Mouse (Mus musculus) T-helper 2 cell (primary cell): Measurements from ENCODE around the gene Erg28.

Source experiments
- in situ Hi-C: fragments of 300-600 bp; cut with MboI, MseI; formaldehyde crosslinking; loops from one replicate; pipeline ENCODE4 v1.15.1; 2025; ENCODE audit warnings: high pct_unique_total_duplicates

Gene Erg28

DNA sequence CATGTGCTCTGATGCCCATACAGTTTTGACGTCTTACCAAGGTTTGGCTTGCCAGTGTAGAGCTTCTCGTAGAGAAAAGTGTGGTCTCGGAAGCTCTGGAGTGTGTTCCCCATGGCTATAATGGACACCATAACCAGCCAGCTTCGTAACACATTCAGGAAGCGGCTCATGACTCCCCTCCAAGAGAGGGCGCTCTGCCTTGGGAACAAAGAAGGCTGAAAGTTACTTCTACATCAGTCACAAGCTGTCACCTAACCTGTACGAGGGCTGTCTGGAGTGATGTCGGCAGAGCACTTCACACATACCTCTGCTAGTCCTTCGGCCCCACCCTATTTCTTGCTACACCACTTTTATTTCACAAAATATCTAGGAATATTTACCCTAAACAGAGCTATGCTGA lies 2.3 kb downstream of the Erg28 start:
- in situ Hi-C loops, result no loop called here

DNA sequence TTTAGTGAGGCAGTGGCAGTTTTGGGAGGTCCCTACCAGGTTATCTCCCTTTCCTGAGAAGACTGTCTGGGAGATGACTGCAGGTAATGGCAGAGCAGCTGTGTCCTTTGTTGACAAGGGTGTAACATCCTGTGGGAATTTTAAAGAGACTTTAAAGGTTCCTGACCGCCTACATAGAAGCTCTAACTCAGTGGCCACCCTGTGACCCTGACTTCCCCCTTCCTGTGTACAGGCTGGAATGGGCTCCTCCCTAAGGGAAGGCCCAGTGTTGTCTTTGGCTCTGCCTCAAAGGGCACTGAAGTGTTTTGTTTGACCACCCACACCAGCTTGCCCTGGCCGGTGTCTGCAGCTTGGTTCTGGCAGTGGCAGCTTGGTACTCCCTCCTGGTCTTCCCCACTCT lies 10.8 kb downstream of the Erg28 start:
- in situ Hi-C loops, result loop anchor here (10.0 kb wide), 1 partner anchor 129 kb away; the partner anchor contains the start of gene Batf

DNA sequence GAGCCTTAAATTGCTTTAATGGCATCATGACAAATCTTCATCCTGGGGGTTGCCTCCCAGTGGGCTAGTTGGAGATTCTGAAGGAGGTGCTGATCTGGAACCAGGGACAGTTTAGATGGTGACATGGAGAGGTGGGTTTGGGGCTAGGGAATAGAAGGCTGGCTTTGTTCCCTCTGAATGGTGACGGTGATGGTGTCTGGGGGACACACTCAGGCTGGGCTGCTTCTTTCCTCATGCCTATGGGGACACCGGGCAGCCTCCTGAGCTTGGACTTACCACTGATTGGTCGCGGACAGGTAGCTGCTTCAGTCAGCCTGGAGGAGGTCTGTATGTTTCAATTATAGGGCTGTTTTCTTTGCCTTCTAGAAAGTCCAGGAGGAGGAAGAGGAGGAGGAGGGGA lies 12.7 kb downstream of the Erg28 start:
- in situ Hi-C loops, result loop anchor here (10.0 kb wide), 1 partner anchor 127 kb away; the partner anchor contains the start of gene Batf

DNA sequence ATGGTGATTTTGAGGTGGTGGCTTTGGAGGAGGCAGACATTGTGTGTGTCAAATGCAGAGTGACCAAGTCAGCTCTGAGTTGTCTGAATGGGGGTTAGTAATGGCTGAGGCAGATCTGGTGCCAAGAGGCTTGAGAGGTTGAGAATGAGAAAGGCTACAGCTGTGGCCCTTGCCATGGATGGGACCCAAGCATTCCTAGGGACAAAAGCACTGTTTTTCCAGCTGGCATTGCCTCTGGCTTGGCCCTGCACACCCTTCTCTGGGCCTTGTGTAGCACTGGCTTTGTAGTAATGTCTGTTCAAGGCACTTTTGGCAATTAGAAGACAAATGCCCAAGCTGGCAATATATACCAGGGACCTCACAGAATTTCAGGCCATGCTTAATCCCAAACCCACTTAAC lies 13.4 kb downstream of the Erg28 start:
- in situ Hi-C loops, result loop anchor here (10.0 kb wide), 1 partner anchor 126 kb away; the partner anchor contains the start of gene Batf

DNA sequence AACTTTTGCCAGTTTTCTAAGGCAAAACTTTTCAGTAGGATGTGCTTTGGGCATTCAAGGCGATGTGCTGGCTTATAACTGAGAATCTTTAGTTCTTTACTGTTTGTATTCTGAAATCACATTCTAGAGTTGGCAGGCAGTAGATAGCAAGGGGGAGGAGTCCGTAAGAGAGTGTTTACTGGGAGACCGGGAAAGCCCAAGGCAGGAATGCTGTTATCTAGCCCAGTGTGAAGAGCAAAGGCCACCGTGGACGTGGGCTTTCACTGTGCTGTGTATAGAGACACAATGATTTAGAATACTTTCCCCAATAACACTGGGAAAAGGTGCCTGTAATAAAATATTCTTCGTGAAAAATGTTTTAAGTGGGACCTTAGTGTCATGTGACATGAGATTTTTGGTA lies 14.6 kb downstream of the Erg28 start:
- in situ Hi-C loops, result loop anchor here (10.0 kb wide), 1 partner anchor 125 kb away; the partner anchor contains the start of gene Batf

DNA sequence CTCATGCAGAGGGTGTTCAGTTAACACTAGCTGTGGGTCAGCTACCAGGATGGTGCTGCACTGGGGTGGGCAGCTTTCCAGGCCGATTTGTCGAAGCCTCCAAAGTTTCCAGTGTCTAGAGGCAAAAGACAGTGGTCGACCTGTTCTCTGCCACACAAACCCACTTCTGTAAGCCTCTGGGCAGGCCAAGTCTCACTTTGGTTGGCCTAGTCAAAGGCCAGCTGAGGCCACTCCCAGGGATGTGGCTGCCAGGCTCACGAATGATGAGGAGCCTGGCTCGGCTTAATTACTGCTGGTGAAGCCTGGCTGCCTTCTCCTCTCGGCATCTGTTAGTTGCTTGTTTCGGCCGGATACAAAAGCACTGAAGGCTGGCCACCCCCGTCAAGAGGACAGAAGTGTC lies 24.3 kb downstream of the Erg28 start:
- in situ Hi-C loops, result no loop called here

DNA sequence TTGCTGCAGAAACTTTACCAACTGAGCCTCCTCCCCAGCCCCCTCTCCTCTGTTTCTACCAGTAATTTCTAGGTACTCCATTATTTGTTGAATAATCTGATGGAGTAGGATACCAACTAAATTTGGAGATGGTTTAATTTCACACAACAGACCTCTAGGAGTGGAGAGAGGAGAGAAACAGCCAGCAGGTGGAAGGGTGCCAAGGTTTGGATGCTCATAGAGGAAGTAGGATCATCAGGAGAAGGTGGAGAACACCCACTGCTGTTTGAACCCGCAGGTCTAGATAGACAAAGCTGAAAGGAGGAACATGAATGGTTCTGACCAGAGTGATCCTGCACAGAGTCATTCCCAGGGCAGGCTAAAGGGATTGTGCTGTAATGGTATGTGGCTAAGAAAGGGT lies 28.8 kb downstream of the Erg28 start:
- in situ Hi-C loops, result no loop called here

DNA sequence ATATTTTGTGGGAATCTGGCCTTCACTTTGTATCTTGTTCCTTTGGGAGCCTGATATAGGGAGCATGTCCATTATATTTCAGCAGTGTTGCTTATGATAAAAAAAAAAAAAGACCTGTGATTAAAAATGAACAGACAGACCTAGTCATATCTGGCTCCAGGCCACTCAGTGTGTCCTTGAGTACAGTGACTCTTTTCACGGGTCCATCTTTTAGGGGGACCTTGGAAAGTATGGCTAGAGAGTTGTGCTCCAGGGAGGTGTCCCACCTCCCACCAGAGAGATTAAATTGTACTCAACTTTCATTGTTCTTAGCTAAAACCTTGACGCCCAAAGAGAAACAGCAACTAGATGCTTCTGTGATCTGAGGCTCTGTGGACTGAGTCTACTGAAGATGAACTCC lies 30.3 kb downstream of the Erg28 start:
- in situ Hi-C loops, result no loop called here

DNA sequence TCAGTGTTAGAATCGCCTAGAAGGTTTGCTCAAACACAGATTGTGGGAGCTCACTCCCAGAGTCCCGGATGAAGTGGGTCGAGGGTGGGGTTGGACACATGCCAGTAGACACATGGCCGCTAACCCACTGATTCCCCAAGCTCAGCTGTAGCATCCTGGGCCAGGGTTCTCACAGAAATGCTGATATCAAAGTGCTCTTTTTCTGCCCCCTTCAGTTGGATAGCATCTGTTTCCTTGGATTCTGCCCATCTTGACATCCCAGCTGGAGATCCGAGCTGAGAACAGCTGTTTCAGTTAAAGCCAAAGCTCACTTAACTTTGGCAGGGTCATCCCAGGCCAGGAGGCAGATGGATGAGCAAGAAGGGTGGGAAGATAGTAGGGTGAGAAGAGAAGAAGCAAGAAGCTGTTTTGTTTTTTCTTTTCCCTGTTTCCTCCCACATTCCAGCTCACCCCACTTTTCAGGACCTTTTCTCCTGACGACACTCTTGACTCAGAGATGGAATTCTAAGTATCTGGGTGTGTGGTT lies 31.5 kb downstream of the Erg28 start:
- in situ Hi-C loops, result no loop called here

DNA sequence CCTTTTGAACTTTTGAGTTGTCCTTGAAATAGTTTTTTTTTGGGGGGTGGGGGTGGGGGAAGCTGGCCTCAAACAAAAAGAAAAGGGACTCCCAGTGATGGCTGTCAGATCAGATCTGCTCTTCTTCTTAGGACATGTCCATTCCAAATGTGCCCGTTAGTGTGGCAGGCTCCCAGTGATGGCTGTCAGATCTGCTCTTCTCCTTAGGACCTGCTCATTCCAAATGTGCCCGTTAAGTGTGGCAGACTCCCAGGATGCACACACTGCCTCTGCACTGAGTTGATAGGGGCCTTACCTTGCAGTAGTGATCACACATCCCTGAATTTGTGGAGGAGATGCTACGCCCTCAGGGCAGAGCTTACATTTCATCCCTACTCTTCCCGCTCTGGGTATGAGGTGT lies 32.2 kb downstream of the Erg28 start:
- in situ Hi-C loops, result no loop called here

DNA sequence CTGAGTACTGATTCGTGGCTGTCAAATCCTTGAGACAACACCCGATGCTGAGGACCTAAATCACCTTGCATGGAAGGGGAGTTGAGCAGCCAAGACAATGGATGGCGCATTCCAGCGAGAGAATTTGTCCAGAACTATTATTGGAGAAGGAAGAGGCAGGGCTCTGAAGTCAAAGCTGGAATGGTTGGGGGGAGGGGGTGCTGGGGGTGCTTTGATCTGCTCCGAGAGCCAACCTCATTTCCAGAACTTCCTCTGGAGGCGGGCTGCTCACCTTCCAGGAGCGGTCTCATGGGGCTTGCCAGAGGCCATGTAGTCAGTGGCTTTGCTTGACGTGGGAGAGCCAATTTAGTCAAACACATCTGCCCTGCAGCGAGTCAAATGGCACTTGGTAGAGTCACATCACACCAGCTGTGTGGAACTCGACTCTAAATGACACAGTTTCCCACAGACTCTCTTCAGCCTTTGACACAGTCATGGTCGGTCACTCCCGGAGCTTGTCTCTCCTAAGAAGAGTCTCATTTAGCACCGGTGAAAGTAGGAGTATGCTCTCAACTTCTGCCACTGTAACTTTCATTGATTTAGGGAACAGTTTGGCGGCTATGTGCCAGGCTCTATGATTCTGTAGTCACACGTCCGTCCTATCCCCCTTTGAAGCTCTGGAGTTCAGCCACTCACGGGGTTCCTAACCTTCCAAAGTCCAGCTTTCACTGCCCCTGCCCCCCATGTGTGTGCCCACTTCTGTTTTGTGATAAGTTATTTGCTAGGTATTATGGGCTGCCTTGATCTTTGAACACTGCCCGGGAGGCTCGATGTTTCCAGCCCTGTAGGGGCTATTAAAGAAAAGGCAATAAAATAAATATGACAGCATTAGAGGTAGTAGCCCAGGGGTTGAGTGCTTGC lies 39.2 kb downstream of the Erg28 start:
- in situ Hi-C loops, result no loop called here

DNA sequence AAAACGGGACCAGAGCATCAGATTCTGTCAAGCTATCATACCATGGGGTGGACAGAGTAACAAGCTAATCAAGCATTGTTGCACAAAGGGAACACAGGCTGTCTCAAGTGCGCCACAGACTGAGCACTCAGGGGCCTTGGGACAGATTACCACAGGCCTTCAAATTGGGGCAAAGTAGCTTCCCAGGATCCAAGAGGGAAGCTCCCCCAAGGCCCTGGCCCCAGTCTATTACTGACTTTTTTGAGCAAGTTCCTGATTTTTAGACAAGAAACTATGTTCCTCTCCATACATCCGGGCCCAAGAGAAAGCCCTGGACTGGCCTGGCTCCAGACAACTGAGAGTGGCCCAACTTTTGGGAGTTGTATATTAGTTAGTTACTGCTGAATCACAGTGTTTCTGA lies 42.7 kb downstream of the Erg28 start:
- in situ Hi-C loops, result no loop called here

DNA sequence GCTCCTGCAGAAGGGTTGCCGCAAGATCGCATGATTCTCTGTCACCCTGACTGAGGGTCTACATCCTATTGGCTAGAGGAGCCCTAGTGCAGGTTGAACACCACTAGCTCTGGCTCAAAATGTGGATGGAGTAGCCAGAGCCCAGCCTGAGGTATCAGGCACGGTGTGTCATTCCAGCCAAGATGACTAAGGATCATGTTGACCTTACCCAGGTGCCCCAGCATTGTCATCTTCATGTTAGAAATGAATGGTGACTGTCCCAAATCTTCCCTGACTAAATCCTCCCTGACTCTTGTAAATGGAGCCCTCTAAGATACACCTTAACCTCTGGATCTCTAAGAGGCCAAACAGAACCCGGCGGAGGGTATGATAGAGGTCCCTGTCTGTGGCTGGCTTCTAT lies 44.6 kb downstream of the Erg28 start:
- in situ Hi-C loops, result no loop called here

DNA sequence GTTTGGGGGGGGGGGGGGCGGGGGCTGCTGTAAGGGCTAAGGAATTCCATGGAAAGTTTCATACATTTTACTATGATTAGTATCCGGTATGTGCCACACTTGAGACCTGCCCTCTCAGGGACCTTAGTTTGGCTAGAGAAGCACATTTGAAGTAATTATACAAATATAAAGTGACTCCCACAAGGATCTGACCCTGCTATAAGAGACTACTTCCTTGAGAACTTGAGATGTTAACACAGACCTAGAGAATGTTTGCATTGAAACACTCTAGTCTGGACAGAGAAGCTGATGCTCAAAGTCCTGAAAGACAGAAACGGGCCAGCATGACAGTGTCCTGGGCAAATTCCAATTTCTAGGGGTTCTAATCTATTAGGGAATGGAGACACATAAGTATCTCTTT lies 45.4 kb downstream of the Erg28 start:
- in situ Hi-C loops, result no loop called here

DNA sequence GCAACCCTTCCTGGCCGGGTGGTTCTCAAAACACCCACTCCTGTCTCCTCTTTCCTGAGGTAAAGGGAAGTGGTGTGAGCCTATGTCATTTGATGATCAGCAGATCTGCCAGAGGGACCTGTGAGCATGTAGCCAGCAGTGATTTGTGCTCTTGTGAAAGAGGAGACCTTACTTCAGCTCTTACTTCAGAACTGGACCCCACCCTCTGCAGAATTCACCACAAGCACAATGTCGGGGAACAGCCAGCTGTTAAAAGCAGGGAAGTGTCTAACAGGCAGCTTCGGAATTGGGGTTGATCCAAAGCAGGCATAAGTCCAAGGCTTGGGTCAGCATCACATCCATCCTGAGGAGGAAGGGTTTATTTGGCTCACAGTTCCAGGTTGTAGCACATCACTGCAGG lies 53.0 kb downstream of the Erg28 start:
- in situ Hi-C loops, result no loop called here

DNA sequence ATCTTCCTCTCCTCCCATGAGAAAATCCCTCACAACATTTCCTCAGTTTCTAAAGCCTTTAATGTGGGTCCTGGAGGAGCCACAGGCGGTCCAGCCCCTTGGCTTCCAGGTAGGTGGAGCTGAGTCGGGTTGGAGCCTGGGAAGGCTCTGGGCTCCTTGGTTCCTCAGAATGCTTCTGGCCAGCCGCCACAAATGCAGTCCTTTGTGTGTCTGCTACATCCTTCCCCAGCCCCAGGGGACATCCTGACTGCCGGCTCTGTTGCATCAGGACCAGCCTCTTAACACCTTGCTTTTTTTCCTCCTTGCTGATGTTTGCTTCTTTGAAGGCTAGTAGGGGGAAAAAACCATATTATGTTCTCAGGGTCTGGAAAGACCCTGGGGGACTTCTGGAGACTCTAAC lies 56.6 kb downstream of the Erg28 start:
- in situ Hi-C loops, result no loop called here

DNA sequence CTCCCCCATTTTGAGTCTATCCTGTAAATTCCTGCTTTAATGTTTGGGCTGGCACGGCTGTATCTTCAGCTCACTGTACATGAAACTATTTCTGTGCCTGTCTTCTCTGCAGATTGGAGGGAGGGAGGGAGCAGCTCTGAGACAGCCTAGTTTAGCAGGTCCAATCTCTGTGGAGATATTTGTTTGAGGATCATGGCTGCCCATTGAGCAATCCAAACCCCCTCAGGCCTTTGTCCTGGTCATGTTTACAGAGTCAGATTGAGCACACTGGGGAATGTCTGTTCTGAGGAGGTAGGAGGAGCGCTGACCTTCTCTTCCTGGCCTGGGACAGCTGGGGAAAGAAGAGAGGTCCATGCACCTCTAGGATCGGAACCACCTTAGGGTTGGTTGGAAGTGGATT lies 58.1 kb downstream of the Erg28 start:
- in situ Hi-C loops, result no loop called here
